Mouse (Mus musculus): Measurements from ENCODE around the gene Slc2a3. TPM values are rescaled to one million over a fixed set of nuclear protein-coding genes. Genes with fewer than 3 reads are reported as not detected.

Slc2a3 gene
- polyA plus RNA-seq, 1 experiment, result 1.3 TPM

- Histone ChIP-seq H3K36me3 (ENCODE audit: control insufficient read depth, insufficient read depth, low read length) (no peaks in the 10 kb centered on the region), H3K4me3 (ENCODE audit: low read depth, low read length) (no peak overlapping the region), H3K27ac (ENCODE audit: insufficient read depth, low read depth, low read length) (no peak overlapping the region), H3K27me3 (ENCODE audit: control insufficient read depth, insufficient read depth, low read length) (no peaks in the 10 kb centered on the region), H3K4me1 (ENCODE audit: control insufficient read depth, insufficient read depth, insufficient read length, low read length) (no peaks in the 10 kb centered on the region)
- 95% methylated on average over 3 of the region's 3 CpGs for WGBS
- no peak for TF ChIP-seq CTCF (IDR thresholded peaks at IDR 0.05; ENCODE audit: extremely low read depth, insufficient read length, insufficient replicate concordance, low read depth, low read length)
- no peak for TF ChIP-seq POLR2A (IDR thresholded peaks at IDR 0.05; ENCODE audit: low read depth, low read length)
Measured at GRCm38 (mm10) chr6:122784866-122785265, 16.6 kb downstream of the Slc2a3 start.

DNA sequence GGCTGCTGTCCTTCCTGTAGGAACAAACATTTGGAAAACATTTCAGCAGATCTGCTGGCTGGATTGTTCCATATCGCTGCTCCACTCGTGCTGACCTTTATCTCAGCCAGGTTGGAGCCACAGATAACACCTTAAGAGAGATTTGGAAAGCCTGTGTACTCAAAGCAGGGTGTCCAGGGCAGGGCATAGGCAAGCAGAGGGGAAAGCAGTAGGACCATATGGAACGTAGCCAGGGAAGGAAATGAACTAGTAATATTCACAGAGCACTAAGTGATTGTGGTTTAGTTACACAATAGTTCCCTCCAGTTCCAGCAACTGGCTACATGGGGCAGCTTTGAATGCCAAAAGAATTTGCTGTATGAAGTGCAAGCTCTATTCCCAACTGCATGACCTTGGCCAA lies 19.3 kb downstream of the Slc2a3 start:
- H3K4me1 ChIP-seq (ENCODE audit: control insufficient read depth, insufficient read depth, insufficient read length, low read length), result no peaks in the 10 kb centered on the region
- no peaks in the 10 kb centered on the region for H3K36me3 ChIP-seq (ENCODE audit: control insufficient read depth, insufficient read depth, low read length)
- no peak overlapping the region for H3K27ac ChIP-seq (ENCODE audit: insufficient read depth, low read depth, low read length)
- 12% methylated on average over 3 of the region's 3 CpGs for WGBS
- no peak overlapping the region for H3K4me3 ChIP-seq (ENCODE audit: low read depth, low read length)
- H3K27me3 ChIP-seq (ENCODE audit: control insufficient read depth, insufficient read depth, low read length), result no peaks in the 10 kb centered on the region
- no peak for TF ChIP-seq CTCF (IDR thresholded peaks at IDR 0.05; ENCODE audit: extremely low read depth, insufficient read length, insufficient replicate concordance, low read depth, low read length)
- no peak for TF ChIP-seq POLR2A (IDR thresholded peaks at IDR 0.05; ENCODE audit: low read depth, low read length)

DNA sequence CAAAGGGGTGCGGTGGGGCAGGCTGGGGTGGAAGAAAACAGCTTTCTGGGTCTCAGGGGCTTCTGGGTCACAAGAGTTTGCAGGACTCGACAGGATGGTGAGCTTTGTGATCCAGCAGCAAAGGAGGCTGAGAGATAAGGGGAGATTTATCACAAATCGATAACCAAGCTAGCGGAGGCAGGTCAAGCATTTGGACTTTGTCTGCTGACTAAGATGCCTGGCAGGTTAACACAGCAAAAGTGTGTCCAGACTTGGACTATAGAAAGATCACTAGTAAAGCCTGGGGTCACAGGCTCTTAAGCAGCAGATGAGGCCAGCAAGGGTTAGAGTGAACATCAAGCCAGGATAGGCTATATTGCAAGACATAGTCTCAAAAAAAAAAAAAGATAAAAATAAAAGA lies 20.3 kb downstream of the Slc2a3 start:
- no peaks in the 10 kb centered on the region for H3K4me1 ChIP-seq (ENCODE audit: control insufficient read depth, insufficient read depth, insufficient read length, low read length)
- H3K36me3 ChIP-seq (ENCODE audit: control insufficient read depth, insufficient read depth, low read length), result no peaks in the 10 kb centered on the region
- H3K27me3 ChIP-seq (ENCODE audit: control insufficient read depth, insufficient read depth, low read length), result no peaks in the 10 kb centered on the region
- no peak overlapping the region for H3K4me3 ChIP-seq (ENCODE audit: low read depth, low read length)
- WGBS, result 22% methylated on average over 4 of the region's 4 CpGs
- TF ChIP-seq POLR2A (IDR thresholded peaks at IDR 0.05; ENCODE audit: low read depth, low read length) (no peak), CTCF (IDR thresholded peaks at IDR 0.05; ENCODE audit: extremely low read depth, insufficient read length, insufficient replicate concordance, low read depth, low read length) (no peak)
- H3K27ac ChIP-seq (ENCODE audit: insufficient read depth, low read depth, low read length), result no peak overlapping the region

DNA sequence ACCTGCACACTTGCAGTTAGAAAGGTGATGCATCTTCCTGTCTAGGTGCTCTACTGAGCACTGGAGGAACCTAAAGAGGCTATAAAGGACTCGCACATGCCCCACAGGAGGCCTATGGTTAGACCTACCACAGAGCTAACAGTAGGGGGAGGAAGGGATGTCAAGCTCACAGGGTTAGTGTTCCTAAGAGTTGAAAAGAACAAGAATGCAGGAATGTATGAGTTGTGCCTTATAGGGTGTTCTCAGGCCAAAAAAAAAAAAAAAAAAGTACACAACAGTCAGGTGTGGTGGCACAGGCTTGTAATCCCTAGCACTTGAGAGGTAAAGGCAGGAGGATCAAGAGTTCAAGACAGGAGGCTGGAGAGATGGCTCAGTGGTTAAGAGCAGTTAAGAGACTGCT lies 21.5 kb downstream of the Slc2a3 start:
- no peaks in the 10 kb centered on the region for H3K4me1 ChIP-seq (ENCODE audit: control insufficient read depth, insufficient read depth, insufficient read length, low read length)
- TF ChIP-seq POLR2A (IDR thresholded peaks at IDR 0.05; ENCODE audit: low read depth, low read length) (no peak), CTCF (IDR thresholded peaks at IDR 0.05; ENCODE audit: extremely low read depth, insufficient read length, insufficient replicate concordance, low read depth, low read length) (no peak)
- H3K27ac ChIP-seq (ENCODE audit: insufficient read depth, low read depth, low read length), result no peak overlapping the region
- 65% methylated on average over 1 of the region's 1 CpGs for WGBS
- no peaks in the 10 kb centered on the region for H3K36me3 ChIP-seq (ENCODE audit: control insufficient read depth, insufficient read depth, low read length)
- no peaks in the 10 kb centered on the region for H3K27me3 ChIP-seq (ENCODE audit: control insufficient read depth, insufficient read depth, low read length)
- no peak overlapping the region for H3K4me3 ChIP-seq (ENCODE audit: low read depth, low read length)

GRCm38 (mm10) chr6:122776040-122776439 lies 25.4 kb downstream of the Slc2a3 start:
- no peaks in the 10 kb centered on the region for H3K36me3 ChIP-seq (ENCODE audit: control insufficient read depth, insufficient read depth, low read length)
- no peaks in the 10 kb centered on the region for H3K4me1 ChIP-seq (ENCODE audit: control insufficient read depth, insufficient read depth, insufficient read length, low read length)
- 91% methylated on average over 7 of the region's 7 CpGs for WGBS
- no peak for TF ChIP-seq CTCF (IDR thresholded peaks at IDR 0.05; ENCODE audit: extremely low read depth, insufficient read length, insufficient replicate concordance, low read depth, low read length)
- no peaks in the 10 kb centered on the region for H3K27me3 ChIP-seq (ENCODE audit: control insufficient read depth, insufficient read depth, low read length)
- no peak overlapping the region for H3K27ac ChIP-seq (ENCODE audit: insufficient read depth, low read depth, low read length)
- no peak overlapping the region for H3K4me3 ChIP-seq (ENCODE audit: low read depth, low read length)

- WGBS, result 94% methylated on average over 1 of the region's 1 CpGs
- Histone ChIP-seq H3K36me3 (ENCODE audit: control insufficient read depth, insufficient read depth, low read length) (no peaks in the 10 kb centered on the region), H3K4me3 (ENCODE audit: low read depth, low read length) (no peak overlapping the region), H3K27me3 (ENCODE audit: control insufficient read depth, insufficient read depth, low read length) (no peaks in the 10 kb centered on the region), H3K27ac (ENCODE audit: insufficient read depth, low read depth, low read length) (no peak overlapping the region), H3K4me1 (ENCODE audit: control insufficient read depth, insufficient read depth, insufficient read length, low read length) (no peaks in the 10 kb centered on the region)
- TF ChIP-seq CTCF (IDR thresholded peaks at IDR 0.05; ENCODE audit: extremely low read depth, insufficient read length, insufficient replicate concordance, low read depth, low read length) (no peak), POLR2A (IDR thresholded peaks at IDR 0.05; ENCODE audit: low read depth, low read length) (no peak)
Measured at GRCm38 (mm10) chr6:122774345-122774744, 27.1 kb downstream of the Slc2a3 start.

DNA sequence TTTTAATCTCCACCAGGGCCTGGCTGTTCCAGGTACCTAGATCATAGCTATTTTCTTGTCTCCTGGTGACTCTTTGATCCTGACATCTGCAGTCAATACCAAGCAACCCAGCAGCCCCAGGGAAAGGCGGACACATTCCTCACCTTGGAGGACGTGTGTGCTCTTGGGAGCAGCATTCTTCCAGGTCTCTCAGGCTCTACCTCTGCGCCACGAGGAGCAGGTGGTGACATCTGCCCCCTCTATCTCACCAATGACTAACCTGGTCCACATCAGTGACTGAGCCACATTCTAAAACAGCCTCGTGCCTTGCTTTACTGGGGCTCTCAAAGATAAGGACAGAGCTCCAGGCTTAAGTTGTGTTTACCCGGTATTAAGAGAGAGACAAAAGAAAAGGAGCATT lies 28.7 kb downstream of the Slc2a3 start:
- Histone ChIP-seq H3K36me3 (ENCODE audit: control insufficient read depth, insufficient read depth, low read length) (no peaks in the 10 kb centered on the region), H3K27ac (ENCODE audit: insufficient read depth, low read depth, low read length) (no peak overlapping the region), H3K4me3 (ENCODE audit: low read depth, low read length) (no peak overlapping the region), H3K4me1 (ENCODE audit: control insufficient read depth, insufficient read depth, insufficient read length, low read length) (no peaks in the 10 kb centered on the region), H3K27me3 (ENCODE audit: control insufficient read depth, insufficient read depth, low read length) (no peaks in the 10 kb centered on the region)
- TF ChIP-seq POLR2A (IDR thresholded peaks at IDR 0.05; ENCODE audit: low read depth, low read length), result no peak
- no peak for TF ChIP-seq CTCF (IDR thresholded peaks at IDR 0.05; ENCODE audit: extremely low read depth, insufficient read length, insufficient replicate concordance, low read depth, low read length)
- WGBS, result 26% methylated on average over 6 of the region's 6 CpGs

All from small intestine, adult 2 months (tissue).